Mouse (Mus musculus) heart, postnatal 14 days (tissue): Measurements from ENCODE around the gene Hip1r. TPM values are rescaled to one million over a fixed set of nuclear protein-coding genes. Genes with fewer than 3 reads are reported as not detected.

ENCODE experiments used
- DNase-seq, 2 experiments: peaks; one replicate each; pipeline ENCODE4 v3.0.0; 2021 to 2022
- intact Hi-C: fragments of 180-260 bp; cut with DNase I; formaldehyde crosslinking; loops from one replicate; pipeline ENCODE4 v1.15.1; 2025
- total RNA-seq, 2 experiments: library from RNA; stranded (reverse); gene quantifications; 2 replicates each; pipeline ENCODE4 v1.2.3; 2021

Hip1r gene
- total RNA-seq, 2 experiments from 2014 or later, result 23.2 to 25.0 TPM

- peak; percentile 78 to 79 for DNase-seq
- intact Hi-C loops, result no loop called here
Measured at GRCm38 (mm10) chr5:124010910-124011655, 37.7 kb downstream of the Hip1r start.

GRCm38 (mm10) chr5:124011927-124012326 is 38.5 kb downstream of the Hip1r start:
- no peak for DNase-seq
- intact Hi-C loops, result loop anchor here (2.0 kb wide), 1 partner anchor 19 kb away; no protein-coding TSS in a partner anchor

- intact Hi-C loops, result loop anchor here (2.0 kb wide), 1 partner anchor 18 kb away; no protein-coding TSS in a partner anchor
- no peak for DNase-seq
Measured at GRCm38 (mm10) chr5:124012885-124013284, 39.5 kb downstream of the Hip1r start.

- intact Hi-C loops, result loop anchor here (2.0 kb wide), 1 partner anchor 17 kb away; no protein-coding TSS in a partner anchor
- no peak for DNase-seq
Measured at GRCm38 (mm10) chr5:124013747-124014146, 40.3 kb downstream of the Hip1r start.

- DNase-seq, result no peak
- intact Hi-C loops, result no loop called here
Measured at GRCm38 (mm10) chr5:124014180-124014579, 40.8 kb downstream of the Hip1r start.

GRCm38 (mm10) chr5:124014791-124015251 is 41.4 kb downstream of the Hip1r start:
- intact Hi-C loops, result no loop called here
- DNase-seq, result peak; percentile 55 to 70

GRCm38 (mm10) chr5:124015727-124016126 is 42.3 kb downstream of the Hip1r start:
- intact Hi-C loops, result no loop called here
- no peak for DNase-seq

GRCm38 (mm10) chr5:124016291-124016821 is 42.9 kb downstream of the Hip1r start:
- intact Hi-C loops, result no loop called here
- no peak for DNase-seq

GRCm38 (mm10) chr5:124017941-124018340 is 44.5 kb downstream of the Hip1r start:
- no peak for DNase-seq
- intact Hi-C loops, result no loop called here

GRCm38 (mm10) chr5:124018651-124019050 is 45.2 kb downstream of the Hip1r start:
- no peak for DNase-seq

GRCm38 (mm10) chr5:124019348-124020216 is 46.2 kb downstream of the Hip1r start:
- DNase-seq, result peak; percentile 71 to 75
- intact Hi-C loops, result no loop called here

More at GRCm38 (mm10) chr5:124018651-124019050, 45.2 kb downstream of the Hip1r start:
- intact Hi-C loops, result no loop called here

- intact Hi-C loops, result no loop called here
- no peak for DNase-seq
Measured at GRCm38 (mm10) chr5:124021148-124021547, 47.7 kb downstream of the Hip1r start.

- intact Hi-C loops, result no loop called here
- no peak for DNase-seq
Measured at GRCm38 (mm10) chr5:124021701-124022100, 48.3 kb downstream of the Hip1r start.

- no peak for DNase-seq
- intact Hi-C loops, result no loop called here
Measured at GRCm38 (mm10) chr5:124022365-124022764, 48.9 kb downstream of the Hip1r start.

GRCm38 (mm10) chr5:124024677-124025076 is 51.2 kb downstream of the Hip1r start:
- no peak for DNase-seq
- intact Hi-C loops, result no loop called here

GRCm38 (mm10) chr5:124025146-124025545 is 51.7 kb downstream of the Hip1r start:
- no peak for DNase-seq
- intact Hi-C loops, result no loop called here

GRCm38 (mm10) chr5:124025587-124026441 is 52.4 kb downstream of the Hip1r start:
- DNase-seq, result peak; percentile 55 to 60
- intact Hi-C loops, result no loop called here

GRCm38 (mm10) chr5:124026568-124026967 is 53.1 kb downstream of the Hip1r start:
- DNase-seq, result no peak
- intact Hi-C loops, result no loop called here

GRCm38 (mm10) chr5:124027702-124028470 is 54.5 kb downstream of the Hip1r start:
- intact Hi-C loops, result no loop called here

More at GRCm38 (mm10) chr5:124027702-124028470, 54.5 kb downstream of the Hip1r start:
- no peak for DNase-seq
